Mouse (Mus musculus) intestine, postnatal 0 days (tissue): ENCODE data around the gene Pou2f1. TPM values are rescaled to one million over a fixed set of nuclear protein-coding genes. Genes with fewer than 3 reads are reported as not detected.

Source experiments
- ATAC-seq: fragments of 200-750 bp; cut with Nextera tagmentation; 2 replicates; pipeline ENCODE4 v1.8.0; 2017; ENCODE audit warnings: mild to moderate bottlenecking, moderate TSS enrichment, moderate library complexity
- H3K27ac ChIP-seq: fragments of 300-500 bp; sonication (generic); 2 replicates; pipeline ENCODE4 v1.5.1; 2014; ENCODE audit warnings: mild to moderate bottlenecking, low read depth, low read length, moderate library complexity
- H3K27me3 ChIP-seq: fragments of 300-500 bp; sonication (generic); replicated peaks from 2 replicates; pipeline ENCODE4 v1.6.1; 2014; ENCODE audit warnings: low read length, mixed read lengths; ENCODE audit not compliant: control insufficient read depth, insufficient read depth
- H3K36me3 ChIP-seq: fragments of 300-500 bp; sonication (generic); 2 replicates; pipeline ENCODE4 v1.6.1; 2014; ENCODE audit warnings: mild to moderate bottlenecking, moderate library complexity; ENCODE audit not compliant: control insufficient read depth, insufficient read depth
- H3K4me1 ChIP-seq: fragments of 300-500 bp; sonication (generic); replicated peaks from 2 replicates; pipeline ENCODE4 v1.6.1; 2014; ENCODE audit warnings: antibody characterized with exemption, low read length, mixed read lengths; ENCODE audit not compliant: control insufficient read depth, insufficient read depth
- H3K4me2 ChIP-seq: fragments of 300-500 bp; sonication (generic); replicated peaks from 2 replicates; pipeline ENCODE4 v1.6.1; 2014; ENCODE audit warnings: low read depth, mild to moderate bottlenecking, moderate library complexity
- H3K4me3 ChIP-seq: fragments of 300-500 bp; sonication (generic); 2 replicates; pipeline ENCODE4 v1.5.1; 2014; ENCODE audit warnings: low read depth, low read length
- H3K9ac ChIP-seq: fragments of 300-500 bp; sonication (generic); 2 replicates; pipeline ENCODE4 v1.6.1; 2014; ENCODE audit warnings: mild to moderate bottlenecking, low read depth, low read length
- H3K9me3 ChIP-seq: fragments of 300-500 bp; sonication (generic); 2 replicates; pipeline ENCODE4 v1.6.1; 2016; ENCODE audit warnings: mixed run types; ENCODE audit not compliant: control insufficient read depth
- CTCF ChIP-seq: sonication (generic); IDR thresholded peaks from 2 replicates; pipeline ENCODE4 v1.5.1; 2016; ENCODE audit warnings: low read depth, mild to moderate bottlenecking, control low read depth, antibody characterized with exemption, moderate library complexity
- WGBS: fragments of 180-500 bp; shearing (Covaris S2); extraction: QIAGEN DNeasy Blood & Tissue Kit; methylation state at CpG from one replicate; pipeline ENCODE4 v1.1.7; 2014; 5-methylcytosine and 5-hydroxymethylcytosine counted together
- polyA plus RNA-seq: library from polyadenylated mRNA; unstranded; fragments of >200 nt; fragmentation: Nextera tagmentation; extraction: Ambion mirVana; gene quantifications from 2 replicates; pipeline ENCODE4 v1.2.1, GENCODE M21; 2015

Pou2f1 gene
- polyA plus RNA-seq, 1 experiment from 2014 or later = 6.1 TPM

DNA sequence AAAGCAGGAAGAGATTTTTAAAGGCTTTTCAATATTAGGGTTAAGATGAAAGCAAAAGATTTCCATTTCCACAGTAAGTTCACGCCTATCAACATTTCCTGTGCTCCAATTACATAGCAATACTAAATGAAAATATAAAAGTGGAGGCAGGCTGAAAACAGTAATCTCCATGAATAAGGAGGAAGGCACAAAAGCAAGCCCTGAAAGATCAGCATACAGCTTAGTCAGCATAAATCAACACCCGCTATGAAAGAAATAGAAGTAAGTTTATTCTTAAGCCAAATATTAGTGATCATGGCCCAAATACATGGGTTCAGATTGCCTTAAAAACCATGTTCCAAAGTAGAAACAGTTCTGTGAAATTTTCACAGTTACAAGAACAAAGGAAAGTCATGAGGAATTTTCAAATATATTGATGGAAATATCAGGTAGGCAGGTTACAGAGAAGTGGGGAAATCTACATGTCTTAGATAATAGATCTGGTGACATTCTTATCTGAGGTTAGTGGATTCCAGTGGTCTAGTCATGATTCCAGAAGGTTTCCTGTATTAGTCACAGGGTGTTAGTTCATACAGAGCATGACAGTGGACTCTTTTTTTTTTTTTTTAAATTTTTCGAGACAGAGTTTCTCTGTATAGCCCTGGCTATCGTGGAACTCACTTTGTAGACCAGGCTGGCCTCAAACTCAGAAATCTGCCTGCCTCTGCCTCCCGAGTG lies 6.3 kb upstream of the Pou2f1 start:
- no peaks in the 10 kb centered on the region for H3K27me3 ChIP-seq
- ATAC-seq = no peak
- H3K9ac ChIP-seq = no peak overlapping the region
- no peak overlapping the region for H3K27ac ChIP-seq
- no peak for TF ChIP-seq CTCF
- WGBS = 96% methylated on average over 5 of the region's 5 CpGs
- no peak overlapping the region for H3K4me3 ChIP-seq
- no peaks in the 10 kb centered on the region for H3K36me3 ChIP-seq
- H3K9me3 ChIP-seq = no peaks in the 10 kb centered on the region
- no peaks in the 10 kb centered on the region for H3K4me1 ChIP-seq
- H3K4me2 ChIP-seq = no peak overlapping the region

DNA sequence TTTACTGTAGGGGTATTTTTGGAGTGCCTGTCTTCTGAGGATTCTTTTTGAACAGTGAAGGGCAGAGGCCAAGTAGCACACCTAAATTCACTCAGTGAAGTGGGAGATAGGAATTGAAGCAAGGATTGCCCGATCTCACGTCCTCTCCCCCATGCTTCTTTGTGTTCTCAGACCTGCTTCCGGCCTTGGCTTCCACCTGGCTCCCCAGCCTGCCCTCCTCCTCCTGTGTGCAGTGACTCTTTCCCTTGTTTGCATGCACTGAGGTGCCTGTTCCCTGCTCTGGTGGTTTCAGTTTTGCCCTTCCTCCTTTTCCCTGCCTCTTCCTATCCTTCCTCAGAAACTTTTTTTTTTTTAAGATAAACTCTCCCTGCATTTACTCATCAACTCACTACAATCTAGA lies 4.5 kb upstream of the Pou2f1 start:
- Histone ChIP-seq H3K9ac (no peak overlapping the region), H3K36me3 (no peaks in the 10 kb centered on the region), H3K27ac (no peak overlapping the region), H3K4me2 (no peak overlapping the region), H3K9me3 (no peaks in the 10 kb centered on the region), H3K4me1 (no peaks in the 10 kb centered on the region), H3K27me3 (no peaks in the 10 kb centered on the region), H3K4me3 (no peak overlapping the region)
- TF ChIP-seq CTCF = no peak
- WGBS = 65% methylated on average over 3 of the region's 3 CpGs
- no peak for ATAC-seq

DNA sequence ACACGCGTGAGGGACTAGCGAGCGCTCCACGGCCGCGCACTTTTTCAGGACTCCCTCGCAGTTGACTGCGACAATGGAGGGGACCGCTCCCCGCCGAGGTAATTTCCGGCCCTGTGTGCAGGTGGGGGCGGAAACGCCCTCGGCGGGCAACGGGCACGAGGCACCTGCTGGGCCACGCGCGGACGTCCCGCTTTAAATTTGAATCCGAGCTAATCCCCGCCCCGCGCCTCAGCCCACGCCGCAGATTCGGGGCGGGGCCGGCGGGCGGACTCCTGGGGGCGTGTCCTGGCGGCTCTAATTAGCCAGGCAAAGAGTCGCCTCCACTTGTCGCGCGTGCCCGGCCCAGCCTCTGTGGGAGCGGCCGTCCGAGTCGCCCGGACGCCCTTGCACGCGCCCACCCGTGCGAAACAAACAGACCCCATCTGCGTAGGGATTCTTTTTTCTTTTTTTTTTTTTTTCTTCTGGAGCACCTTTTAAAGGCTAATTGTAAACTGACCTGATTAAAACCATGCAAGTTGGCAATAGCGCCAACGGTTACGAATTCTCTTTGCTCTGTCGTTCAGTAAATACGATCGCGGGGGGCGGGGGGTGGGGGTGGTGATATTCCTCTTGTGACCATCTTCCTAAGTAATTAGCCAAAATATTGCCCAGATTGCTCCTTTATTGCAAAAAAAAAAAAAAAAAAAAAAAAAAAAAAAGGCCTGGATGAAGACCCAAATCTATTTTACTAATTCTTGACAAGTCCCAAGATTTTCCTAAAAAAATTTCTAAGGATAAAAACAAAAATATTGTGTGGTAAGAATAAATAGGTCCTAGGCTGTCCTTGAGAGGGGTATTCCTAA lies 924 bp upstream of the Pou2f1 start:
- H3K4me2 ChIP-seq = peak overlapping the region; percentile 79
- H3K9ac ChIP-seq = 0 out of 2 replicates have a peak overlapping the region, but pooled peaks have one; percentile 18
- no peaks in the 10 kb centered on the region for H3K27me3 ChIP-seq
- TF ChIP-seq CTCF = no peak
- no peaks in the 10 kb centered on the region for H3K9me3 ChIP-seq
- peak; percentile 87 for ATAC-seq
- WGBS = under 1% methylated on average over 61 of the region's 61 CpGs
- no peaks in the 10 kb centered on the region for H3K36me3 ChIP-seq
- no peaks in the 10 kb centered on the region; the same call in 1 of the 2 replicates for H3K4me1 ChIP-seq
- peak overlapping the region; percentile 79; the same call in 1 of the 2 replicates for H3K27ac ChIP-seq
- H3K4me3 ChIP-seq = peak overlapping the region; percentile 74

DNA sequence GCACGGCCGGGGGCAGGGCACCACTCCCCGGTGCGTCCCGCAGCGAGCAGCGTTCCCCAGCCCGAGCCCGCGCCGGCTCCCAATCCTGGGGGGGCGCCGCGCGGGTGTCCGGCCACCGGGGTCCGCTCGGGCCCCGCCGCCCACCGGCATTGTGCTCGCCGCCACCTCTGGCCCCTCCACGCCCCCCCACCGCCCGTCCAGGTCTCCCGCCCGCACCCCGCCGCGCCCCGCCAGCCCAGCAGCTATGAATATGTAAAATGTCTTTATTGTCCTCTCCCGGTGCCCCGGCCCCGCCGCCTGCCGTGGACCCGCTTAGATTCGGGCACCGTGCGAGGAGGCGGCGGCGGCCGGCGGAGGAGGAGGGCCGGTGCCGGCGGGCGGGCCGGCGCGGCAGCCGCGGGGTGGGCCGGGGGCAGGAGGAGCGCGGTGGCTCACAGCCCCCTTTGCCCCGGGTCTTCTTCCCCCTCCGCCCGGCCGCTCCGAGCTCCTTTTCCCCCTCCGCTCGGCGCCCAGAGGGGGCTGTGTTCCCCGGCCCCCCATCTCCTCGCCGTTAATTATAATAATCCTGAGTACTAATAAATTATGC lies 481 bp downstream of the Pou2f1 start:
- H3K9me3 ChIP-seq = no peaks in the 10 kb centered on the region
- H3K4me2 ChIP-seq = peak overlapping the region; percentile 98
- no peak for TF ChIP-seq CTCF
- no peaks in the 10 kb centered on the region; the same call in 1 of the 2 replicates for H3K4me1 ChIP-seq
- under 1% methylated on average over 38 of the region's 70 CpGs for WGBS
- H3K27ac ChIP-seq = peak overlapping the region; percentile 95
- no peaks in the 10 kb centered on the region for H3K27me3 ChIP-seq
- peak overlapping the region; percentile 98 for H3K4me3 ChIP-seq
- no peaks in the 10 kb centered on the region for H3K36me3 ChIP-seq
- peak overlapping the region; percentile 95 for H3K9ac ChIP-seq
- peak; percentile 29 for ATAC-seq

DNA sequence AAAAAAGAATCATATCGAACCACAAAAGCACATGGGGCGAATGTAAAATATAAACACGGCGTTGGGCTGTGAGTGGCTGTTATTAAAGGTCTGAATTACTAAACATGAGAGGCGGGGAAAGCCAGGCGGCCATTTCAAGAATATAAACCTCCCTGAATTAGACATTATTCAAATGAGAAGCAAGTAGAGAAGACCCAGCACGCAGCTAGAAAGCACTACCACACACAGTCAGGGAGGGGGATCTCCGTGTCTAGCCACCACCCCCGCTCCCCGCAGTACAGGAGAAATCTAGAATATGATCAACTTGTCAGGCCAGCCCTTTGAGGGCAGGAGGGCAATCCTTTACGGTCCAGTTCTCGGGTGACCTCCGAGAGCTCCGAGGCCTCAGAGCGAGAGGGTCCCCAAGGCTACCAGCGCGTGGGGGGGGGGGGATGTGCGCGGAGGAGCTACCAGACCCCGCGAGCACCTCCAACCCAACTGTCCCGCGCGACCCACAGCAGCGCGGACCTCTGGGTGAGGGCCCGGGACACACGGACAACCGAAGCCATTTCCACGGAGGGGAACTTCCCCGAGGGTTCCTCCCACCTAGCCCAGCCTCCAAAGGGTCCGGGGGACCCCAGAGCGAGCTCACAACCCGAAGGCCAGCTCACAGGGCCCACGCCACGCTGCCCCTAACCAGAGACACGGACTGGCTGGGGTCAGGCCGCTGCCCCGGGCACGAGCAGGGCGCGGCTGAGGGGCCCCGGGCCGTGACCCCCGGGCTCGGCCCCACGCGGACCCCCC lies 1.2 kb downstream of the Pou2f1 start:
- H3K36me3 ChIP-seq = no peaks in the 10 kb centered on the region
- H3K4me2 ChIP-seq = peak overlapping the region; percentile 98
- H3K9ac ChIP-seq = peak overlapping the region; percentile 95
- ATAC-seq = 0 out of 2 replicates have a peak, but pooled peaks have one; percentile 6
- H3K4me1 ChIP-seq = no peaks in the 10 kb centered on the region; the same call in 1 of the 2 replicates
- H3K27ac ChIP-seq = peak overlapping the region; percentile 95
- WGBS = under 1% methylated on average over 36 of the region's 48 CpGs
- no peaks in the 10 kb centered on the region for H3K9me3 ChIP-seq
- no peak for TF ChIP-seq CTCF
- H3K27me3 ChIP-seq = no peaks in the 10 kb centered on the region
- peak overlapping the region; percentile 98 for H3K4me3 ChIP-seq
